Mouse (Mus musculus) neural tube, embryonic 13.5 days (tissue): ENCODE measurements around the gene Lrrfip2. TPM values are rescaled to one million over a fixed set of nuclear protein-coding genes. Genes with fewer than 3 reads are reported as not detected.

Experiments
- ATAC-seq: fragments of 200-750 bp; cut with Nextera tagmentation; 2 replicates; pipeline ENCODE4 v1.8.0; 2017; ENCODE audit warnings: low read depth, mild to moderate bottlenecking, moderate TSS enrichment, moderate library complexity
- H3K27ac ChIP-seq: fragments of 300-500 bp; sonication (generic); replicated peaks from 2 replicates; pipeline ENCODE4 v1.5.1; 2015; ENCODE audit warnings: moderate library complexity, mild to moderate bottlenecking, inconsistent platforms
- H3K27me3 ChIP-seq: fragments of 300-500 bp; sonication (generic); 2 replicates; pipeline ENCODE4 v1.6.1; 2015; ENCODE audit warnings: mild to moderate bottlenecking, inconsistent platforms
- H3K36me3 ChIP-seq: fragments of 300-500 bp; sonication (generic); 2 replicates; pipeline ENCODE4 v1.6.1; 2015; ENCODE audit warnings: mild to moderate bottlenecking, inconsistent platforms
- H3K4me1 ChIP-seq: fragments of 300-500 bp; sonication (generic); replicated peaks from 2 replicates; pipeline ENCODE4 v1.6.1; 2015; ENCODE audit warnings: inconsistent platforms
- H3K4me2 ChIP-seq: fragments of 300-500 bp; sonication (generic); 2 replicates; pipeline ENCODE4 v1.6.1; 2015; ENCODE audit warnings: inconsistent platforms, mild to moderate bottlenecking, moderate library complexity
- H3K4me3 ChIP-seq: fragments of 300-500 bp; sonication (generic); 2 replicates; pipeline ENCODE4 v1.5.1; 2015; ENCODE audit warnings: mild to moderate bottlenecking, inconsistent platforms
- H3K9ac ChIP-seq: fragments of 300-500 bp; sonication (generic); 2 replicates; pipeline ENCODE4 v1.6.1; 2015; ENCODE audit warnings: moderate library complexity, mild to moderate bottlenecking, inconsistent platforms
- H3K9me3 ChIP-seq: fragments of 300-500 bp; sonication (generic); 2 replicates; pipeline ENCODE4 v1.6.1; 2016; ENCODE audit warnings: inconsistent platforms
- WGBS: fragments of 180-500 bp; shearing (Covaris S2); methylation state at CpG from one replicate; pipeline ENCODE4 v1.1.7; 2015; 5-methylcytosine and 5-hydroxymethylcytosine counted together
- polyA plus RNA-seq: library from polyadenylated mRNA; unstranded; fragments of >200 nt; fragmentation: Nextera tagmentation; extraction: Ambion mirVana; gene quantifications from 2 replicates; pipeline ENCODE4 v1.2.1, GENCODE M21; 2015

Gene Lrrfip2
- polyA plus RNA-seq, 1 experiment from 2014 or later: 44.9 TPM

GRCm38 (mm10) chr9:111093094-111093493 is 24.3 kb upstream of the Lrrfip2 start:
- 31% methylated on average over 5 of the region's 5 CpGs for WGBS
- no peak overlapping the region for H3K4me2 ChIP-seq
- ATAC-seq: no peak
- H3K27me3 ChIP-seq: no peaks in the 10 kb centered on the region
- H3K9ac ChIP-seq: no peak overlapping the region
- no peak overlapping the region for H3K27ac ChIP-seq
- H3K4me1 ChIP-seq: peaks cover 14% of the 10 kb centered on the region
- H3K36me3 ChIP-seq: no peaks in the 10 kb centered on the region
- H3K4me3 ChIP-seq: no peak overlapping the region
- no peaks in the 10 kb centered on the region for H3K9me3 ChIP-seq

- WGBS: 85% methylated on average over 5 of the region's 5 CpGs
- Histone ChIP-seq H3K4me3 (no peak overlapping the region), H3K9ac (no peak overlapping the region), H3K4me2 (no peak overlapping the region), H3K4me1 (peaks cover under 1% of the 10 kb centered on the region; the same call in 1 of the 2 replicates), H3K27me3 (no peaks in the 10 kb centered on the region), H3K27ac (no peak overlapping the region), H3K9me3 (no peaks in the 10 kb centered on the region), H3K36me3 (no peaks in the 10 kb centered on the region)
- ATAC-seq: no peak
These were observed 22.8 kb upstream of the Lrrfip2 start for GRCm38 (mm10) chr9:111094626-111095025.

DNA sequence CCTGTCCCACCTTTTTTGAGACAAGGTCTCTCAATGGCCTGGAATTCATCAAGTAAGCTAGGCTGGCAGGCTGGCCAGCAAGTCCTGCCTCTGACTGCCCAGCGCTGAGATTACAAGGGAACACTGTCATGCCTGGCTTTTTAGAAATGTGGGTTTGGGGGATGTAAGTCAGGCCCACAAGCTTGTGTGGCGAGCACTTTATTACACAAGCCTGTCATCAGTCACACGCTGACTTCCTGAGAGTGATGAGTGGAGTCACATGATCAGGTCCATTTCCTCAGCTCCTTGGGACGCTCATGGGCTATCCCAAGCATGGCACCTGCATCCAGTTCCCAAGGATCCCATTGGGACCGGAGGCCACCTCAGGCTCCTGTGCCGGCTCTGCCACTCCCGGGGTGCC is 21.7 kb upstream of the Lrrfip2 start:
- H3K9me3 ChIP-seq: no peaks in the 10 kb centered on the region
- no peak overlapping the region for H3K9ac ChIP-seq
- H3K27me3 ChIP-seq: no peaks in the 10 kb centered on the region
- H3K36me3 ChIP-seq: no peaks in the 10 kb centered on the region
- no peaks in the 10 kb centered on the region for H3K4me1 ChIP-seq
- WGBS: 67% methylated on average over 7 of the region's 7 CpGs
- ATAC-seq: no peak
- H3K4me3 ChIP-seq: no peak overlapping the region
- H3K27ac ChIP-seq: no peak overlapping the region
- H3K4me2 ChIP-seq: no peak overlapping the region

DNA sequence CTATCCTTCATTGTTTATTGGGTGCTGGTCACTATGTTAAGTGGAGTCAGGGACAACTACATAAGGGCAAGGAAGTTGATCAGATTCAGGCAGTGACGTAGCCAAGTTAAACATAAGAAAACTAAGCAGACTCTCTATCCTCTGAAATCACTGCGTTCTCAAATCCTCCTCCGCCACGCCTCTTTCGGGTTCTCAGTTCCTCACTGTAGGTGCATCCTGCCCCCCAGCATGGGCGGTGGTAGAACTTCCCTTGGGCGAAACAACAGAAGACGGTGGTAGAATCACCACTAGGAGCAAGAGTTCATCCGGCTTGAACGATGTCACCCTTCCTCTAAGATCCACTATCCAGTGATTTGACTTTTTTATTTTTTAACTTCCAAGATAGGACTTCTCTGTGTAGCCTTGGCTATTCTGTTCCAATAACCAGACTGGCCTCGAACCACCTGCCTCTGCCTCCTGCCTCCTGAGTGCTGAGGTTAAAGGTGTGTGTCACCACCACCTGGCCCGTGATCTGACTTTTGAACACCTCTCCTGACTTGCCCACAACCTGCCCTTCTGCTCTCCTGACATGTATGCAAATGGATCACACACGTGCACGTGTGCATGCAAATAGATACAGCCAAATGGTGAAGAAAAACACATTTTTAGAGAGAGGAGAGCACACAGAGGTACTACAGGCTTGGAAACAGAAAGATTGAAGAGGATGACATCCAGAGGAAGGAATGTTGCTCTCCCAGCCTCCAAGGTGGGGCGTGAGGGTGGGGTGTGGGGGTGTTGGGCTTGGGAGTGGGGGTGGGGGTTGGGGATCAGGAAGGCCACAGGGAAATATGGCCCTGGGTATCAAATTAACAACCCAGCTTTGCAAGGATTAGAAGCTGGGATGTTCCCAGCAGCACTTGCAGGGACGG is 20.7 kb upstream of the Lrrfip2 start:
- no peak for ATAC-seq
- WGBS: 82% methylated on average over 16 of the region's 16 CpGs
- H3K36me3 ChIP-seq: no peaks in the 10 kb centered on the region
- no peaks in the 10 kb centered on the region for H3K27me3 ChIP-seq
- H3K4me2 ChIP-seq: no peak overlapping the region
- H3K9me3 ChIP-seq: no peaks in the 10 kb centered on the region
- no peak overlapping the region for H3K4me3 ChIP-seq
- no peak overlapping the region for H3K27ac ChIP-seq
- H3K9ac ChIP-seq: no peak overlapping the region
- H3K4me1 ChIP-seq: no peaks in the 10 kb centered on the region

- no peak overlapping the region for H3K4me3 ChIP-seq
These were observed 19.8 kb upstream of the Lrrfip2 start for GRCm38 (mm10) chr9:111097543-111097942.

DNA sequence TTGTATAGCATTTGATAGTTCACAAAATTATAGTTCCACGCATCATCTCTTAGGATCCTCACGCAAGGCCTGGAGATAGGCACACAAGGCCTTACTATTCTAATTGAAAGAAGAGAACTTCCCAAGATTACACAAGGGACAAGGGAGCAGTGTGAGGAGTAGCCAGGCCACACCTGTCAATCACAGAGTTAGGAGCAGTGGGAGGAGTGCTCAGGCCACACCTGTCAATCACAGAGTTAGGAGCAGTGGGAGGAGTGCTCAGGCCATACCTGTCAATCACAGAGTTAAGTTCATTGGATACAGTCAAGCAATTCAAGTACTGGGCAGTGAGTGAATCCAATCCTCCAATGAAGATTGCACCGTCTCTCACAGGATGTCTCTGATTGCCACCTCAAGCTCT is 17.0 kb upstream of the Lrrfip2 start:
- no peaks in the 10 kb centered on the region for H3K27me3 ChIP-seq
- H3K9ac ChIP-seq: no peak overlapping the region
- H3K4me2 ChIP-seq: no peak overlapping the region
- H3K36me3 ChIP-seq: no peaks in the 10 kb centered on the region
- no peak overlapping the region for H3K4me3 ChIP-seq
- WGBS: 91% methylated on average over 3 of the region's 3 CpGs
- ATAC-seq: no peak
- H3K9me3 ChIP-seq: no peaks in the 10 kb centered on the region
- H3K27ac ChIP-seq: no peak overlapping the region
- H3K4me1 ChIP-seq: no peaks in the 10 kb centered on the region

More at GRCm38 (mm10) chr9:111097543-111097942, 19.8 kb upstream of the Lrrfip2 start:
- Histone ChIP-seq H3K9ac (no peak overlapping the region), H3K4me1 (no peaks in the 10 kb centered on the region), H3K4me2 (no peak overlapping the region), H3K27ac (no peak overlapping the region), H3K9me3 (no peaks in the 10 kb centered on the region), H3K27me3 (no peaks in the 10 kb centered on the region), H3K36me3 (no peaks in the 10 kb centered on the region)
- 69% methylated on average over 6 of the region's 6 CpGs for WGBS
- ATAC-seq: no peak

DNA sequence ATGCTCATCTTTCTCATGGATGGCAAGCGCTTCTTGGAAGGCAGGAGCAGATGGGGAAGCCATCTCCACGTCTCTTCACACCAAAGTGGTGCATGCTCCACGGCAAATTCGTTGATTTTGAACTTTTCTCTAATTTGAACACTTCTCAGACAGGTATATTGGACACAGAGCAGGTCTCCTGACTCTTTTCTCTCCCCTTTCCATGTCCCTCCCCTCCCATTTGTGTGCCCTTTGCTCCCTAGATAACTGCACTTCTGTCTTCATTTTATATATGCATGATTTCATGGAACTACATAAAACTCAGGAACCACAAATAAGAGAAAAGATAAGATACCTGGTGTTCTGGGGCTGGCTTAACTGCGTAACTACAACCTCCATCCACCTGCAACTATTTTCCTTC is 14.1 kb upstream of the Lrrfip2 start:
- no peaks in the 10 kb centered on the region for H3K36me3 ChIP-seq
- H3K27me3 ChIP-seq: no peaks in the 10 kb centered on the region
- H3K9me3 ChIP-seq: no peaks in the 10 kb centered on the region
- no peak for ATAC-seq
- H3K4me3 ChIP-seq: no peak overlapping the region
- 88% methylated on average over 5 of the region's 5 CpGs for WGBS
- H3K4me1 ChIP-seq: no peaks in the 10 kb centered on the region
- no peak overlapping the region for H3K27ac ChIP-seq
- H3K9ac ChIP-seq: no peak overlapping the region
- no peak overlapping the region for H3K4me2 ChIP-seq

GRCm38 (mm10) chr9:111103893-111104292 is 13.5 kb upstream of the Lrrfip2 start:
- Histone ChIP-seq H3K9ac (no peak overlapping the region), H3K4me2 (no peak overlapping the region), H3K27me3 (no peaks in the 10 kb centered on the region), H3K4me3 (no peak overlapping the region), H3K4me1 (no peaks in the 10 kb centered on the region), H3K36me3 (no peaks in the 10 kb centered on the region), H3K27ac (no peak overlapping the region), H3K9me3 (no peaks in the 10 kb centered on the region)
- 83% methylated on average over 5 of the region's 5 CpGs for WGBS
- ATAC-seq: no peak

- no peaks in the 10 kb centered on the region for H3K9me3 ChIP-seq
- no peak overlapping the region for H3K9ac ChIP-seq
- no peaks in the 10 kb centered on the region for H3K36me3 ChIP-seq
- no peaks in the 10 kb centered on the region for H3K4me1 ChIP-seq
- WGBS: 80% methylated on average over 3 of the region's 3 CpGs
- no peak overlapping the region for H3K27ac ChIP-seq
- no peak overlapping the region for H3K4me2 ChIP-seq
- no peak for ATAC-seq
- no peaks in the 10 kb centered on the region for H3K27me3 ChIP-seq
- H3K4me3 ChIP-seq: no peak overlapping the region
These were observed 9.5 kb upstream of the Lrrfip2 start for GRCm38 (mm10) chr9:111107863-111108262.

GRCm38 (mm10) chr9:111117794-111118251 is 431 bp downstream of the Lrrfip2 start:
- H3K4me1 ChIP-seq: peaks cover 30% of the 10 kb centered on the region
- H3K4me3 ChIP-seq: peak overlapping the region; percentile 98
- ATAC-seq: peak; percentile 96
- H3K9ac ChIP-seq: peak overlapping the region; percentile 87
- under 1% methylated on average over 56 of the region's 56 CpGs for WGBS
- no peaks in the 10 kb centered on the region for H3K9me3 ChIP-seq
- no peaks in the 10 kb centered on the region for H3K27me3 ChIP-seq
- peak overlapping the region; percentile 88 for H3K27ac ChIP-seq
- no peaks in the 10 kb centered on the region for H3K36me3 ChIP-seq
- peak overlapping the region; percentile 84 for H3K4me2 ChIP-seq

- Histone ChIP-seq H3K4me1 (peaks cover 30% of the 10 kb centered on the region), H3K9me3 (no peaks in the 10 kb centered on the region), H3K27me3 (no peaks in the 10 kb centered on the region), H3K9ac (peak overlapping the region; percentile 87), H3K4me2 (peak overlapping the region; percentile 84), H3K27ac (peak overlapping the region; percentile 88), H3K4me3 (peak overlapping the region; percentile 98), H3K36me3 (no peaks in the 10 kb centered on the region)
- ATAC-seq: peak; percentile 88
- WGBS: under 1% methylated on average over 39 of the region's 52 CpGs
These were observed 979 bp downstream of the Lrrfip2 start for GRCm38 (mm10) chr9:111118252-111118890.

DNA sequence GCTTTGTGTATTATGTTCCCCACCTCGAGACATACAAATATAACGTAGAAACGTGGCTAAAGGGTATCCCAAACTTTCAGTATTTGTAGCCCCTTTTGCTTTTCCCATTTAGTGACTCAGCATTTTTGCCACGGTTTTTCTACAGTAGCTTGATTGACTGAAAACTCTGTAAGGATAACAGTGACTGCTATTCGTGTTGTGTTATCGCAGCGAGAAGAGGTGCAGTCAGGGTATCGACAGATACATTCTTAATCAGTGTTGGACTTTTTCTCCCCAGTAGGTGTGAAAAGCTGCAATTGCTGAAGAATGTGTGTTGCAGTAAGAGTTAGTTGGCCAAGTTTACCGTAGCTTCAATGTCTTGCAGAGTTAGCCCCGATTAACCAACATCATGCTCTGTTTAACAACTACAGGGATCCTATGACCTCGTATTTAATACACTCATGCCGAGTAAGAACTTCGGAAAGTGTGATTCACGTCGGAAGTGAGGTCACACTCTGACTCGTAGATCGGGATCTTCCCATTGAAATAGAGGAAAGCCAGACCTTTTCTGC is 1.6 kb downstream of the Lrrfip2 start:
- H3K9me3 ChIP-seq: no peaks in the 10 kb centered on the region
- peaks cover 30% of the 10 kb centered on the region for H3K4me1 ChIP-seq
- H3K9ac ChIP-seq: peak overlapping the region; percentile 87
- H3K4me3 ChIP-seq: peak overlapping the region; percentile 98
- H3K36me3 ChIP-seq: no peaks in the 10 kb centered on the region
- H3K27ac ChIP-seq: peak overlapping the region; percentile 88; the same call in 1 of the 2 replicates
- ATAC-seq: no peak
- peak overlapping the region; percentile 84 for H3K4me2 ChIP-seq
- H3K27me3 ChIP-seq: no peaks in the 10 kb centered on the region
- WGBS: 17% methylated on average over 17 of the region's 17 CpGs
